Mouse (Mus musculus) adrenal gland, postnatal 36 days (tissue): Measurements from ENCODE around the gene Plekhg6. TPM values are rescaled to one million over a fixed set of nuclear protein-coding genes. Genes with fewer than 3 reads are reported as not detected.
A peak's percentile ranks its signal among the peaks of the same experiment; 100 is the strongest.

ENCODE experiments used
- DNase-seq, 2 experiments: peaks; one replicate each; pipeline ENCODE4 v3.0.0; 2021; ENCODE audit warnings: mixed read lengths in 1 of 2
- total RNA-seq, 2 experiments: library from RNA; stranded (reverse); gene quantifications; 2 replicates each; pipeline ENCODE4 v1.2.3; 2021

Plekhg6 gene
- total RNA-seq, 2 experiments from 2014 or later = 0.36 TPM; not detected in 1

DNA sequence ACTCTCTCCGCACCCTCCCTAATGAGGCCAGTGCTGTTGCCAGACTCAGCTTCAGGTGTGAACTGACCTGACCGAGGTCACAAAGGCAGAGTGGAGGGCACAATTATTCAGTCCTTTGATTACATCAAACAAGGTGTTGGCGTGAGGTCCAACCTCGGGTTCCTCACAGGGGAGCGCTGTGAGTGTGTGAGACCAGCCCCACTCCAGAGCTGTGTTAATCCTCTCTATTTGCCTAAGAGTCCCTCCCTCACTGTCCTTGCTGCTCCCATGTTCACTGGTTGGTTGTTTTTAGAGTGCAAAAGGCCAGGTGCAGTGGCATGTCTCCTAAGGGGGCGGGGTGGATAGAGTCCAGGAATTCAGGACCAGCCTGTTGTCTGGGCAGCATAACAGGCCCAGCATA, 5.5 kb upstream of the Plekhg6 start:
- no peak for DNase-seq

DNA sequence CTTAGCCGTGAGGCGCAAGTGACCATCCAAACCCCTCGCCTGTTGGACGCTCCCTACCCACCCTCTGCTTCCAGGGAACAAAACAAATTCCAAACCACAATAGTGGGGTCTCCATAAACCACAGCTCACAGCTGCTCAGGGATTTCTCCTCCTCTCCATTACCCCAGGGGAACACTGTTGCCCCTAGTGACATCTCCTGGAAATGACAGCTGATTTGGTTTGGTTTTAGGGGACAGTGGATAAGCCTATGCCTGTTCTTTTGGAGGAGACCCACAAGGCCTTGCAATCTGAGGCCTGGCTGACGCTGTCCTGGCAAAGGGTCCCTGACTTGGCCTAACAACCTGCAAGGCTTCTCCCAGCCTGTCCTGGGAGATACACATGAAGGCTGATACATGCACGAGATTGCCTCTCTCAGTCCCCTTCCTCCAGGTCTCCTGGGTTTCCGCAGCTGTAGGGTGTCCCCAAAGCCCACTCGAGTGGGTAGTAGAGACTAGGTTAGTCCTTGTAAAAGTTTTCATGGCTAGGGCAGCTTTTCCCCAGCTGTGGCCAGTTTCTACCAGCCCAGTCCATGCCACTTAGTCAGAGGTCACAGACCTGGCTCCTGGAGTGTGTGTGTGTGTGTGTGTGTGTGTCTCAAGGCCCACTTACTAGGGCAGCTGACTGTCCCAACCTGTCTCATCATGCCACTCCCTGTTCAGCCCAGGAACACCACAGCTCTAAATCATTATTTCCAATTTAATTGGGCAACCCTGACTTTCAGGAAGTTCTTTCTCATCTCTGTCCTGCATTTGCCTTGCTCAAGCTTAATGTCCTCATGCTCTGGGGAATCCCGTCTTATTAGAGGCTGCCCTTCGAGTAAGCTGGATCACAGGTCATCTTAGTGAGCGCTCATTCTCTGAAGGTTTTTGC, 4.7 kb upstream of the Plekhg6 start:
- no peak for DNase-seq

DNA sequence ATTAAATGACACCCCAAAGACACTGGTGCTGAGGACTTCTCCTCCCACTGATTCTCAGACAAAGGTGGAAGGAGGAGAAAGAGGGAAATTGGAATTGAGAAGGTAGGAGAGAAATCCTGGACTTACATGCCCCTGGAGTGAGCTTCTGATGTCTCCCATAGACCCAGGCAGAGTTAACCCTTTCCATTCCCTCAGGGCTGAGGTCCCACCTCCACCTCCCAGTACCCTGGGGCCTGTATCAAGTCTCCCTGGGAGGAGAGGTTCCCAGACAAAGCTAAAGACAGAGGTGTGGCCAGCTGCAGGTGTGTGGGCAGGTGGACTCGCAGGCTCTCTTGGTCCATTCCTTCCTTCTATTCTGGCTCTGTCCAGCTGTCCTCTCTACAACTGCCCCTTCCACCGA, 1.4 kb upstream of the Plekhg6 start:
- no peak for DNase-seq

DNA sequence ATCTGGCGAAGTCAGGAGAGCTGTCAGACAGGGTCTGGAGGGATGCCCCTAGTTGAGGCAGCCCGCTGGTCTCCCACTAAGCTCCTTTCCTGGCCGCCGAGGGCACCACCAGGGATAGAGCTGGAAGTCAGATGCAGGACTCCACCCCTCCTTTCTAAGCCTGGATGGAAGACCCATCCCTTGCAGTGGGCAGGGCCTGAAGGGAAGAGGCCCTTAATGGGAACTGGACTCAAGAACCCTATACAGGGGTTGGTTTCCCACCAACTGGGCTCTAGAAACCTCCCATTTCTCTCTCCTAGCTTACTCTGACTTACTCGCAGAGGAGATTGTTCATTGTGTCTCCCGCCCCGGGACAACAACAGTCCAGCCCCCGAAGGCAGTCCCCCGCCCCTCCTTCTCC, 812 bp downstream of the Plekhg6 start:
- DNase-seq = no peak

DNA sequence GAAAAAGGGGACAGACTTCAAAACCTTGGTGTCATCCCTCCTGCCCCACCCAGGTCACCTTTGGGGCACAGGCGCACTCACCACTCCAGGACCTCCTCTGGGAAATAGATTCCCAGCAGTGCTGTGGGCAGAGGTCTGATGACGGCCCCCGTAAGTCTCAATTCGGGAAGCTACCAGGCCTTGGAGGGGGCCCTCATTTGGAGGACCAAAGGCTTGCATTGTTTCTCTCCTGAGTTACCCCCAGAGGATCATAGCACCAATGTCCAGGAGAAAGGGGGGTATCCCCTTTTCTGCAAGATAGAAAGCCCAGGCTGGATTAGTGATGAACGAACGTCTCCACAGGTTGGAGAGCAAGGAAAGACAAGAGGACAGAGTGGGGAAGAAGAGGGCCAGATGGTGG, 2.0 kb downstream of the Plekhg6 start:
- no peak for DNase-seq

DNA sequence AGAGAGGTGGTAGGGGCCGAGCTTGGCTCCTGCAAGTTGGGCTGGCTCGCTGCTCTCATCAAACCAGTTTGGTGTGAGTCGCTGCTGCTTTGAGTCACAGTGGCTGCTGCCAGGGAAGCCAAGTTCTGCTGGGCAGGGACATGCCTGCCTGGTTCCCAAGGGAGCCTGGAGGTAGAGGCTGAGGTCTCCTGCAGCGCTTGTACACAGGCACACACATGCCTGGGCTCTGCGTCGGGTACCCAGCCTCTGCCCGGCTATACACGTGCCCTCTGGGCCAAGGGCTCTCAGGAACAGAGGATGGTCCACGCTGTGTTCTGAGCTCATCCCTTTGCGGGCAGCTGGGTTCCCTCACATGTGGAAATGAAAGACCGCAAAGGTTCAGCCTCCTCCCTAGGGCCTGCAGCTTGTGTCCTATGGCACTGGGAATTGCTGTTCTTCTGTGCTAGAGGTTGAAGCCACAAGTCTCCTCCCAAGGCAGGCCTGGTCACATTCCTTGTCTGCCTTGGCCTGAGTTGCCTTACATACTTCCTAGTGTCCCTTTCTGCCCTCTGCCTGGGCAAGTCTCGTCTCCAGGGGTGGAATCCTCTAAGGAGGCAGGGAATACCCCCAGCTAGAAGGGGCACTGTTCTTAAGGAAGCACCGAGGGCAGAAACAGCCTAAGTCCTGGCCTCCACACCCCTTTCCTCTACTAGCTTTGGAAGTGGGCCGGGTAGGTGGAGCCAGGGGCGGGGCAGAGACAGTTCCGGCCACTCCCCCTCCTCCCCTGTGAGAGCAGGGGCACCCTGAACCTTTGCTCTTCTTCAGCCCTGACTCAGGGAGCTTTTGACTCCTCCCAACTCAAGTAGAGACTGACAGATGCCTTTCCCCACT, 2.8 kb downstream of the Plekhg6 start:
- peak; percentile 81 to 88 for DNase-seq

DNA sequence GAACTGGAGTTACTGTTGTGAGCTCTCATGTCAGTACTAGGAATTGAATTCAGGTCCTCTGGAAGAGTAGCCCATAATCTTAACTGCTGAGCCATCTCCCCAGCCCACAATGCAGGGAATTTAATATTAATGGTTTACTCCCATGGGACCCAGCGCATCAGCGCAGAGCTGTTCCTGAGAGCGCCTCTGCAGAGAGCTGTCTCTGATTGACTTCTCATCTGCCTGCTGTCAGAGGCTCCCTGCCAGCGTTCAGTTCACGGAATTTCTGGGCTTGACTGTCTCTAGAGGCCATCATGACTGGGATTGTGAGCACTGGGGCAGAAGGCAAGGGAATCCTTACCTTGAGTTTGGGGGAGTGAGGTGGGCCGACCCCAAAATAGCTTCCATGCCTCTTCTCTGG, 3.6 kb downstream of the Plekhg6 start:
- DNase-seq = no peak

DNA sequence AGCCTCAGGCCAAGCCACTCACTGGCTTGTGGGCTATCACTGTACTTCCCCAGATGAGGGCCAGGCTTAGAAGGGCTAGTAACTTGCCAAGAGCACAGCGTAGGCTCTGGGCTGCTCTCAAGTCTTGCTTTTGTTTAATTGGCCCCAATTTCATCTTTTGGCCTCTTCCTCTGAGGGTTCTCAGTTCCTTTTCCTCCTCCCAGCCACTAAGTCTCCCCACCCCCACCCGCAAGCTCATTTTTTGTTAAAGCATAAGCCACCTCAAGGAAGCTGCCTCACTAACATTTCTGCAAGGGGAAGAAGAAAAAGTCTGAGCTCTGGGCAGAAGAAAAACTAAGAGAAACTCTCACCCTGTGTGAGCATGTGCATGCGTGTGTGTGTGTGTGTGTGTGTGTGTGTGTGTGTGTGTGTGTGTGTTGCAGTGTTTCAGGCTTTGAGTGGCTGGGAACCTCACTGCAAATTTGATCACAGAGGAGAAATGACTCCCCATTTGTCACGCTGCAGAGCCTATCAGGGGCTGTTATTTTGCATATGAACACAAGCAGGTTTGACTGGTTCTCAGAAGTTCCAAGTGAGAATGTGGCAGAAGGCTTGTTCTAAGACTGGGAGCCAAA, 12.7 kb downstream of the Plekhg6 start:
- DNase-seq = no peak

DNA sequence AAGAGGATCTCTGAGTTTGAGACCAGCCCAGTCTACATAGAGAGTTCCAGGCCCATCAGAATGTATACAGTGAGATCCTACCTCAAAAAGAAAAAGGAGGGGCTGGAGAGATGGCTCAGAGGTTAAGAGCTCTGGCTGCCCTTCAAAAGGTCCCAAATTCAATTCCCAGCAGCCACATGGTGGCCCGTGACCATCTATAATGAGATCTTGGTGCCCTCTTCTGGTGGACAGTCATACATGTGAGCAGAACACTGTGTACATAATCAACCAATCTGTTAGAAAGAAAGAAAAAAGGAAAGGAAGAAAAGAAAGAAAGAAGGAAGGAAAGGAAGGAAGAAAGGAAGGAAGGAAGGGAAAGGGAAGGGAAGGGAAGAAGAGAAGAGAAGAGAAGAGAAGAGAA, 14.5 kb downstream of the Plekhg6 start:
- DNase-seq = no peak

DNA sequence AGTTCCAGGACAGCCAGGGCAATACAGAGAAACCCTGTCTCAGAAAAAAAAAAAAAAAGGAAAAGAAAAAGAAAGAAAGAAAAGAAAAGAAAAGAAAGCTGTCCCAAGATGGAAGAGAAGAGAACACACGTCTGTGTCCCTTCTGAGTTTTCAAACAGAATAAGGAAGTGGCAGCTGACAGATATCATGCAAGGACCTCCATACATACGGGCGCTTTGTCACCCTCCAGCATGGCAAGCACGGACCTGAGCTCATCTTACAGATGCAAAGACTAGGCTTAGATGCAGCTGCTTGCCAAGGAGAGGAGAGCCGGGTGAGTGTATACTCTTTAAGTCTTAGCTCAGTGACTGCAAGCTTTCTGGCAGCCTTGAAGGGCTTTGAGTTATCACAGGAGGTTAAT, 15.1 kb downstream of the Plekhg6 start:
- DNase-seq = no peak

DNA sequence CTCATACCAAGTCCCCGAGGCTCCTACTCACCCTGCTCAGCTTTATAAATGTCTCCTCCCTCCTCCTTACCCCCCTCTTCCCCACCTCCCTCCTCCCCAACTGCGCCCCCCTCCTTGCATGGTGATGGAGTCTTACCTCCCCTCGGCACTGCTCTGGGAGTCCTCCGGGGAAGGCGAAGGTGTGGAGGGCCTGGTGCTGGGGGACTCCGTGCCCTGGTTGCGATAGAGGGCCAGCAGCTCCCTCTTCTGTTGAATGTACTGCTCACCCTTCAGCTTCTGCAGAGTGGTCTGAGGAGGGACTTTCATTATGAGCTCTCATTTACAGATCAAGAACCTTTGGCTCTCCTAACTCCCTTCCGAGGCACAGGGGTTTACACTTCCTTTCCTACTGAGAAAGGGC, 16.1 kb downstream of the Plekhg6 start:
- peak in 1 of 2 experiments; percentile 66 for DNase-seq

DNA sequence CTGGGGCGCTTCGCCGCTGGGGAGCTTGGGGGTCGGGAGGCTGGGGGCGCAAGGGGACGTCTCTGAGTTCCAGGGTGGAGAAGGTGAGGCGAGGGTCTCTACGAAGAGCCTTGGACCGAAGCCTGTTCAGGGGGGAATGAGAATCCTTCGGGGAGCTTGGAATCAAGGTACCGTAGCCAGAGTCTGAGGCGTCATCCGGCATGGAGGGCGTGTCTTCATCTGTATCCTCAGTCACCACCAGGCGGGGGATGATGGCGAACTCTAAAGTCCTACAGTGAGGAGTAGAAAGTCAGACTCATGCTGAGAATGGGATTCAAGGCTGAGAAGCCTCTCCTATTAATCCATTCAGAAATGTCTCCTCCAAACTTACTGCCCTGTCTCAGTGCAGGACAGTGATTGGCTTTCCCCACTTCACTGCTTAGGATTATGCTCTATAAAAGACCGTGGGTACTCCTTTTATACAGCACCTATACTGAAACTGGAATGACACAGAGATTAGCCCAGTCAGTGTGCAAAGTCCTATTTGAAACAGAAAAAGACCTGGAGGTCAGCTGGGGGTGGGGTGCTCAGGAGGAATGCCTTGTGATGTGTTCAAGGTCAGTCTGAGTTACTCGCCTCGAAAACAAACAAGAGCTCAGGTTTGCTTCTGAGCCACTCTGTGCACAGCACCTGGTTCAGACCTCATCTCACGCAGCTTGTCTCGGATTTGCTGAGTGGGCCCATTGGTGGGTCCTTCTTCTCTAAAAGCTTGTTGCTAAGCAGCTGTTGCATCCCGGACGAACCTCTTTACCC, 16.9 kb downstream of the Plekhg6 start:
- DNase-seq = peak in 1 of 2 experiments; percentile 65

DNA sequence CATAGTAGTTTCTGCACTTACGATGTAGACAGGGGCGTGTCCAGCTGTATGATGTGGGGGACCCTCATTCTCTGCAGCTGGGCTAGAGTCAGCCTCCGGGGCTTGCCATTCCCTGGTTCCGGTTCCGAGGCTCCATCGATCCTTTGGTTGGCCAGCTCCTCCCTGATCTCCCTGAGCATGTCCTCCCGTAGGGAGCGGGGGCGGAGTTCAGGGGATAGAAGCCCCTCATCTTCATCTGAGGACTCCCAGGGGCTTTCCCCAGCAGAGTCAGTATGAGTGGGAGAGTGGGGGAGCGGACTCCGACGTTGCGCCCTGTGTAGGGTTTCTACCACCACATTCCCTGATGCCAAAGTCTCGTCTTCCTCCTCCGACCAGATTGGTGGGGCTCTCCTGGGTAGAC, 17.6 kb downstream of the Plekhg6 start:
- DNase-seq = no peak

DNA sequence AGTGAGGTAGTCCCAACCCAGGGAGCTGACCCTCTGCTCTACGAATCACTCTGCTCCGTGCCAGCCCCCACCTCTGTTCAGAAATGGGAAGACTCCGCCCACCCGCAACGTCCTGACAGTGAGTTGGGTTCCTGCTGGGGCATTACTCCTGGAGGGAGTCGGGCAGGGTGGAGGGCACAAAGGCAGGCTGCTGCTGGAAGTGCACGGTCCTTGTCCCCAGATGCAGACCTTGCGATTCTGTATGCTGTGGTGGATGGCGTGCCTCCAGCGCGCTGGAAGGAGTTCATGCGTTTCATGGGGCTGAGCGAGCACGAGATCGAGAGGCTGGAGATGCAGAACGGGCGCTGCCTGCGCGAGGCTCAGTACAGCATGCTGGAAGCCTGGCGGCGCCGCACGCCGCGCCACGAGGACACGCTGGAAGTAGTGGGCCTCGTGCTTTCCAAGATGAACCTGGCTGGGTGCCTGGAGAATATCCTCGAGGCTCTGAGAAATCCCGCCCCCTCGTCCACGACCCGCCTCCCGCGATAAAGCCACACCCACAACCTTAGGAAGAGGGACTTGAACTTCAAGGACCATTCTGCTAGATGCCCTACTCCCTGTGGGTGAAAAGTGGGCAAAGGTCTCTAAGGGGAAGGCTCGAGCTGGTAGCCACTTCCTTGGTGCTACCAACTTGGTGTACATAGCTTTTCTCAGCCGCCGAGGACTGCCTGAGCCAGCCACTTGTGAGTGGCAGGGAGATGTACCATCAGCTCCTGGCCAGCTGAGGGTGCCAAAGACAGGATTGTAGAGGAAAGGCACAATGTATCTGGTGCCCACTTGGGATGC, 18.9 kb downstream of the Plekhg6 start:
- DNase-seq = peak; percentile 63 to 72

DNA sequence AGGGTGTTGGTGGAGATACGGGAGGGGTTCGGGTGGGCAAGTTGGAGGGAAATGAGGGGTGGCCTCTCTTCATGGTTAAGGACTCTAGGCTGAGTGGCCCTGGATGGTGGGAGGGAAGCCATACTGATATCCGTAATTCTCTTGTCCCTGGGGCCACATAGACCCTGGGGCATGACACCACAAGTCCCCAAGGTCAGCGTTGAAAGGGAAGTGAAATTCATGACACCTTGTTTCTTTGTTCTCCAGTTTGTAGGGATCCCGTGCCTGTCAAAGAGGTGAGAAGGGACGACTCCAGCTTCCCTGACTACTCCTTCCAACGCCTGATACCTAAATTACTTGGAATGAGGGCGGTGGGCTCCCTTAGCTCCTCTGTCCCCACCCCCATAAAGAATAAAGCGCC, 19.7 kb downstream of the Plekhg6 start:
- no peak for DNase-seq

DNA sequence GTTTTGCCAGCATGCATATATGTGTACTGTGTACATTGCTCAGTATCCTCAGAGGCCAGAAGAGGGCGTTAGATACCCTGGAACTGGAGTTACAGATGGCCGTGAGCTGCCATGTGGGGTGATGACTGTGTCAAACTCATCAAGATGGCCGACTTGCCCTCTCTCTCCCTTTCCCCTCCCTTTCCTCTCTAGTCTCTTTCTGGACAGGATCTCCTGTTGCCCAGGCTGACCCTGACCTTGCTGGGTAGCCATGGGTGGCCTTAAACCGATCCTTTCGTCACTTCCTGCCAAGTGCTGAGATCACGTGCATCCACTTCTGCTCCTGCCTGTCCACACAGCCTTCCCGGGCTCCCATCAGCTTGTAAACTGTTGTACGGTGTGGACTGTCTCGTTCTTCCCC, 20.6 kb downstream of the Plekhg6 start:
- peak; percentile 72 to 79 for DNase-seq

DNA sequence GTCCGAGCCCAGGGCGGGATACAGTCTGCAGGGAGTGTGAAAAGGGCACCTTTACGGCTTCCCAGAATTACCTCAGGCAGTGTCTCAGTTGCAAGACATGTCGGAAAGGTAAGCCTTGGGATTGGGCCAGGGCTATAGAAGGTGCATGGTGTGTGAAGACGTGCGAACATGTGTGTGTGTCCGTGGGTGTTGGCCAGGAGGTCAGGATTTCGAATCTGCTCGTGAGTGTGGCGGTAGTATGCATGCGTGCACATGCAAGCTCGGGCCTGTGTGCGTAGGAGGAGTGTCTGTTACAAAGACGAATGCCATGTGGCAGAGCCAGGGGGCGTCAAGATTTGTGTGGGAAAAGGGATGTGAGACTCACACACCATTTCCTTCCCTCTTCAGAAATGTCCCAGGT, 23.3 kb downstream of the Plekhg6 start:
- DNase-seq = no peak

DNA sequence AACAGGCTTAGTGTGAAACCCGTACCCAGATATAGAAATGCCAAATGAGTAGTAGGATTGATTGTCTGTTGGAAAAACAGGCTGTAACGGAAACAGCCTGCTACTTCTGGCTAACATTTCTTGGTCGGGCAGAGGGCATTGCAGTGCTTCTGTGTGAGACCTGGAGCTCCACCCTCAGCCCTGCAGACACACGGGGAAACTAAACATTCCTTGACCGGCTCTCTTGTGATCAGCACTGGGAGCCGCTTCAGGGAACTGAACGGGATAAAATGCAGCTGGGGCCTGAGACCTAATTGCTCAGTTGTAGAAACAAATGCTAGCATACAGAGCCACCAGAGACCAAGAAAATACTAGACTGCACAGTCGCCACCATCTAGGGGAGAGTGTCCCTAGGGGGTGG, 24.3 kb downstream of the Plekhg6 start:
- DNase-seq = no peak

DNA sequence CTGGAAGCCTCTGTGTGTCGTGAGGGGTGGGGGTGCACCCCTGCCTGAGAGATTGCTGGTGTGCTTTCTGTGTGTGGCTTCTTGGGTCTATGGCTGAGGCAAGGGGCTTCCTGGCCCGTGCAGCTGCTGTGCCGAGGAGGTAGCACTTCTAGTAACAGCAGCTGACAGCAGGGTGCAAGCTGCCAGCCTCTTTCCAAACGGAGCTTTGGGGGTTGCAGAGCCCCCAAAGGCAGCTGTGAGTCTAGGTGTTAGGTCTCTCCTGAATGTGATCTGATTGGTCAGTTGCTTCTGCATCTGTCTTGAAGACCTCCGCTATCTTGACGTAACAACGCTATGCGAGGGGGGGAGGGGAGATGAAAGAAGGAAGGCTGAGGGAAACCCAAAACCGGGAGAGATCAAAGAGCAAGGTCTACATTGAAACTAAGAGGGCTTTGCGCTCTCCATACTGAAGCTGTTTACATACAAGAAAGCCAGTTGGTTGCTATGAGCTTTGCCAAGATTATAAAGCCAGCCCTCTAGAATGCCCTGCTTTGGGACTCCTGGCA, 25.3 kb downstream of the Plekhg6 start:
- no peak for DNase-seq

DNA sequence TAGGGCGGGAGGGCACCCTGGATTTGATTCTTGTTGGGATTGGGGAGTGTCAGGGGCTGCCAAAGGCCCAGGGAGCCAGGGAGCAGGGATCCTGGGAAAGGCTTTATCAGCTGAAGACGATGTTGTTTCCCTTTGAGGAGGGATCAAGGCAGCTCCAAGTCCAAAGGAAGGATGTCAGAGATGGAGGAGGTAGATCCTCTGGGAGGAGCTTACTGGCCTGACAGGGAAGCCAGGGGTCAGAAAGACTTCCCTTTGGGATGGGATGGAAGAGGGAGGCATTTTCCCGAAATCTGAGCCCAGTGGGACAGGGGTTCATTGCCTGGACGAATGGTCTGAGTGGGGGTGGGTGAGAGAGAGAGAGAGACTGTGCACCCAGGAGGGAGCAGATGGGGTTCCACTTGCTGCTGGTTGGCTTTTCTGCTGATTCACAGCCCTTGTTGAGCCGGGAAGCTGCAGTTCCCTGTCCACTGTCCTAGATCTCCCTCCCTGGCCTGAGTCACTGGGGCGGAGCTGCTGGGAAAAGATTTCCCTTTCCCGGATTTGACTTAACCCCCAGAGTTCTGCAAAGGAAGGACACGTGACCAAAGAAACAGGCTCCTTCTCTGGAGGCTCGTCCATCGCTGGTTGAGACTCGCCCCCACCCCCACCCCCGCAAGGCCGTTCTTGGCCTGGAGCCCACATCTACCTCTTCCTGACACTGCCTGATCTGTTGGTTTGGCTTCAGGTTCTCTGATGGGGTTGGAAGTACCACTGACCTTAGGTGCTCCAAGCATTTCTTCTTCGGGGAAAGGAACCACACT, 26.0 kb downstream of the Plekhg6 start:
- peak; percentile 88 to 89 for DNase-seq
